Mouse (Mus musculus): ENCODE results near the gene Tsfm.

The Tsfm gene

DNA sequence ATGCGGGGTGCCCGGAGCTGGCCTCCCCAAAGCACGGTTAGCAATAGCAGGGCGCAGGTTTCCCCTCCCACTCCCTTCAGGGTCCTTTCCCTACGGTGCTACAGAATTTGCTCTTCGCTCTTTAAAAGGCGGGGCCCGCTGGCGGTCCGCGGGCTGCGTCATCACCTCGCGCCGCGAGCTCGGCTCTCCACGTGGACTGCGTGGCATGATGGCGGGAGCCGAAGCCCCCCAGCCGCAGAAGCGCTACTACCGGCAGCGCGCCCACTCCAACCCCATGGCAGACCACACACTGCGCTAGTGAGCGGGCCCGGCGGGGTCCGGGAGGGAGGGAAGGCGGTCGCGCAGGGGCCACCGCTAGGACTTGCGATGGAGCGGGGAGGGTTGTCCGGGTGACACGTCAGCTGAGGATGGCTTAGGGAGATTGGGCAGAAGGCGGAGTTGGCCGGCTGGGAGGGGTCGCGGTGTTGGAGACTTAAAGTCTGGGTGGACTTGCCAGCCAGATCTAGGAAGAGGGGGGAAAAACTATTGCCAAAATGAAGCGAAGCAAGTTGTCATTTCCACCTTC, 11.2 kb upstream of the Tsfm start:
- peak; percentile 89 for DNase-seq

- peak; percentile 30 for DNase-seq
Measured at GRCm38 (mm10) chr10:127041274-127041766, 10.7 kb upstream of the Tsfm start, which contains the start of the genes Mettl1 and Eef1akmt3. Gene Mettl1 (plus strand): TSS chr10:127041414. Gene Eef1akmt3 (minus strand): TSS chr10:127041513.

DNA sequence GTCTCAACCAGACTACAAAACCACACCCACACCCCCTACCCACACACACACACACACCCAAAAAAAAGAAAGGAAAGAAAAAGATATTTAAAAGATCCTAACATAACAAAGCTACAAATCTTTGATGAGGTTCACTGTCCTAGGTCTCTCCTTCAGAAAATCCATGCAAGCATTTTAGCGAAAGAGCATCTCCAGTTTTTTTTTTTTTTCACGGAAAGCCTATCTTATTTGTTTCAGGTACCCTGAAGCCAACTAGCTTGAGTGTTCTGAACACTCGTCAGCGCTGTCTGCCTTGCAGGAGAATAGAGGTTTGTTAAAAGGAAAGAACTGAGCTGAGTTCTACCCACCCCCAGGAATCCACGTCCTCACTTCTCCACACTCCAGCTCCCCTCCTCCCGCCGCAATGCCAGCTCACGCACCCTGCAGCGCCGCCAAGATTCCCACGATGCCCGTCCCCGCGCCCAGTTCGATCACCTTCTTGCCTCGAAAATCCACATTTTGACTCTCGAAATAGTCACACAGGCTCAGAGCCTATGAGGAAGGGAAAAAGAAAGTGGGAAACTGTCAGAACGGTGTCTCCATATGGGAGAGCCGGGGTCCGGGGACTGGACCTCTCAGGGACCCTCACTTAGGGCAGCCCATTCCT, 10.1 kb upstream of the Tsfm start:
- no peak for DNase-seq

DNA sequence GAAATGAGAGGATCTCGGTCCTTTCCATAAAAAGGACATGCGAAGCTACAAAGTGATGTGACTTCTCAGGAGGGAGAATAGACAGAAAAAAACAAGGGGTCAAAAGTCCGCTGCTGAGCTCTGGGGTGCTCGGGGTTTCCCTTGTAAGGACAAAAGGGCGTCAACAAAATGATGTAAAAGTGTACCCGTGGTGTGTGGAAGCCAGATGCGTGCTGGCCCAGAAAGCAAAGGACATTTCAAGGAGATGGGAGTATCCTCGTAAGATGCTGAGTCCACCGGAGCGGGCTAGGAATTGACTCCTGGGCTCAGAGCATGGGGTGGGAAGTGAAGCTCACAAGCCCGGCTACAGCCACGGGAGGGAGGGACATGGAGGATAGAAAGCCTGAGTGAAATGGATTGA, 7.0 kb upstream of the Tsfm start:
- no peak for DNase-seq

DNA sequence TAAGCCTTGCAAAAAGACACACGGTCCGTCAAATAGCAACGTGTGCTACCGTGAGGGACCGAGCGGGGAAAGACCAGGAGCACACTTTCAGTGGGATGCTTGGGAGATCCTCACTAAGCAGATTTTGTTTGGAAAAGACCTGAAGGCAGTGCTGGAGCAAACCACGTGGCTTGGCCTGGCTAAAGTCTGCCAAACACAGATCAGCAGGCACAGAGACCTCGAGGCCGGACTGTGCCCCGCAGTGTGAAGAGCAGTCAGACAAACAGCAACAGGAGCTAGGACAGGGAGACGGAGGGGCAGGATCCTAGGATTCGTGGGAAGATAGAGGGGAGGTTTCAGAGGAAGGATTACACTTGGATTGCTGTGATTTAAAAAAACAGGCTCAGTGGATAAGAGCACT, 5.6 kb upstream of the Tsfm start:
- no peak for DNase-seq

GRCm38 (mm10) chr10:127033301-127033741, 2.7 kb upstream of the Tsfm start:
- no peak for DNase-seq

DNA sequence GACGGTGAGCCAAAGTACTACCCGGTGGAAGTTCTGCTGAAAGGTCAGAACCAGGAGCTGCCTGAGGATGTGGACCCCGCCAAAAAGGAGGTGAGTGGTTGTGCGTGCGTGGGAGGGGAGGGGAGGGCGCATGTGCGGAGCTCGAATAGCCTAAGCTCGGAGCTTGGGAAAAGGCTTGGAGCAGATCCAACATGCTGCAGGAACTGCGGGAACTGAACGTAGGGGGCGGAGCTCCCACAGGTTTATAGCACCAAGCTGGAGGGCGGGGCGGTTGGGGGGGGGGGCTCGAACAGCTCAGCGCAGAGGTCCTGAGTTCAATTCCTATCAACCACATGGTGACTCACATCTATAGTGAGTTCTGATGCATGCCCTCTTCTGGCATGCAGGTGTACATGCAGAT, 12.2 kb downstream of the Tsfm start:
- DNase-seq = no peak

DNA sequence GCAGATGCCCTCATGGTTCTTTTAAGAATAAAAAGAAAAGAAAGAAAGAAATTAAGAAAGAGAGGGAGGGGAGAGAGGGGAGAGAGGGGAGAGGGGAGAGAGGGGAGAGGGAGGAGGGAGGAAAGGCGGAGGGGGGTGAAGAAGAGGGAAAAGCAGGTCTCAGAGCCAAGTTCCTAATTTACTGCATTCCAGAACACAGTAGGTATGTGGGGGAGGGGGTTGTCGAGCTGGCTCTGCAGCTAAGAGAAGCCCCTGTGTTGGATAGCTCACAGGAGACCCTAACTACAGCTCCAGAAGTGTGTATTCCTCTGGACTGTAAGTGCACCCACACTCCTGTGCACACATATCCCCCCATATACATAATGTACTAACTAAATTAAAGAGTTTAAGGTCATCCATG, 13.6 kb downstream of the Tsfm start:
- no peak for DNase-seq

DNA sequence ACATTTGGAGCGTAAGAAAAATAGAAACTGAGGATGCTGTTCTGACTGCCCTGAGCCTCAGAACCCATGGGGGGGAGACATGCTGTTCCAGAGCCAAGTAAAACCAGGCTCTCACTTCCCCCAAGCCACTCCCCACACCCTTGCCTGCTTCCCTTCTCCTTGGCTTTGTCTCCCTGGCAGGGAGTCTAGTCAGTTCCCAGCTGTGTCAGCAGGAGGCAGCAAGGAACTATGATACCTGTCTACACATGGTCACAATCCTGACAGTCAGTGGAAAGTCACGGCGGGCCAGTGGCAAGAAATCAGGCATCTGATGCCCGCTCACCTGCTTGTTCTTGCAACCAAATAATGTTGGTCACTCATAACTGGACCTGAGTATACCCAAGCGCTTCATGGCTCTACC, 14.2 kb downstream of the Tsfm start:
- DNase-seq = peak; percentile 31

GRCm38 (mm10) chr10:127003806-127004205, 26.8 kb downstream of the Tsfm start:
- no peak for DNase-seq

GRCm38 (mm10) chr10:127003334-127003733, 27.3 kb downstream of the Tsfm start:
- DNase-seq = no peak

DNA sequence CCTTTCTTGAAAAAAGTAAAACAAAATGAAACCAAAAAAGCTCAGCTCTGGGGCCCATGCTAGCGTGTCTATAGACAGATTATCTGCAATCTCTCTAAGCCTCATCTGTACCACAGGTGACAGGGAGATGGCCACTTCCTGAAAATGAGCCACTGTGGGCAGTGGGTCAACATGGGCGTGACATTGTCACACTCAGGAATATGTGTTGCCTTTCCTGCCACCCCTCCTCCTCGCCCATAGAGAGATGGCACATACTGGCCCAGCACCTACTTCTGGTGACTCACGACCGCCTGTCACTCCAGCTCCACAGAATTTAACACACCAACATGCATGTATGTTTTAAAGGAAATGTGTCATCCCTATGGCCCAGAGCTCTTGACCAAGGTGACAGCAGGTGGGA, 27.9 kb downstream of the Tsfm start:
- DNase-seq = no peak

DNA sequence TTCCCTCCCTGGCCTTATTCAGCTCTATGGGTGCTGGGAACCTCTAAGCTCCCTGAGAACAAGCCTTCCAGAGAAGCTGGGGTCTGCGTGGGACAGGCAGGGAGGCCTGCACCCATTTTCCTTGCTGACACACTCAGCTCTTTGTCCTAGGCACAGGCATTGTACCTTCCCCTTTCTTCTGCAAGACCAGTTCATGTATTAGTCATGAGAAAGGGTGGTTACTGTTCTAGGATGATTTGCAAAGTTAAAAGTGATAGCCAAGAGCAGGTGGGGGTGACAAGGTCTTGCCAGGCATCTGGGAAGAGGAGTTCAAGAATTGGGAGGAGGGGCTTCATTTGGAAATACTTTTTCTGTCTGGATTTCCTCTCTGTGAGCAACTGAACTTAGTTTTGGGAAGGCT, 28.6 kb downstream of the Tsfm start:
- no peak for DNase-seq

- no peak for DNase-seq
Measured at GRCm38 (mm10) chr10:127001297-127001696, 29.3 kb downstream of the Tsfm start.

GRCm38 (mm10) chr10:127000529-127000928, 30.1 kb downstream of the Tsfm start, which contains the start of gene Avil:
Gene Avil (plus strand): TSS chr10:127000709.
- no peak for DNase-seq

- DNase-seq = no peak
Measured at GRCm38 (mm10) chr10:126997340-126998113, 33.1 kb downstream of the Tsfm start.

DNA sequence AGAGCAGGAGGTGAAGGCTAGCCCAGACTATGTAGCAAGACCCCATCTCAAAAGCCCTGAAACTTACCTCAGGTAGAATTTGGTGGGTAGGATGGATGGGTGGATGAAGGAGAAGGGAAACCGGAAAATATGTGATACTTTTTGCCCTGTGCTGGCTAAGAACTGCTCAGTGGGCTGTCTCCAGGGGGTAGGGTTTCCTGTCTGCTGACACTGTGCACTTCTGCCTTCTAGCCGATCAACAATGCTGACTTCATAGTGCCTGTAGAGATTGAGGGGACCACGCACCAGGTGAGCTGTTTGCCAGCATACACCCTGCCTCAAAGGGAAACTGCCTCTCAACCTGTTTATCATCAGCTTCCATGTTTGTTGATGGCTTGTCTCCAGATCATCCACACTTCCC, 37.0 kb downstream of the Tsfm start:
- no peak for DNase-seq

- no peak for DNase-seq
Measured at GRCm38 (mm10) chr10:126991676-126992075, 39.0 kb downstream of the Tsfm start.

GRCm38 (mm10) chr10:126990313-126991056, 40.2 kb downstream of the Tsfm start:
- DNase-seq = peak; percentile 96

GRCm38 (mm10) chr10:126988513-126989165, 42.0 kb downstream of the Tsfm start:
- no peak for DNase-seq

- DNase-seq = no peak
Measured at GRCm38 (mm10) chr10:126987183-126988118, 43.2 kb downstream of the Tsfm start.
